Mouse (Mus musculus): ENCODE measurements around the gene Mtf1. TPM values are rescaled to one million over a fixed set of nuclear protein-coding genes. Genes with fewer than 3 reads are reported as not detected.
A peak's percentile ranks its signal among the peaks of the same experiment; 100 is the strongest.

Gene Mtf1
- total RNA-seq, 2 experiments from 2014 or later, result 8.6 to 14.0 TPM

GRCm38 (mm10) chr4:124802309-124803260 lies 681 bp downstream of the Mtf1 start:
- DNase-seq, result peak; percentile 96

GRCm38 (mm10) chr4:124803406-124803805 lies 1.5 kb downstream of the Mtf1 start:
- DNase-seq, result no peak

DNA sequence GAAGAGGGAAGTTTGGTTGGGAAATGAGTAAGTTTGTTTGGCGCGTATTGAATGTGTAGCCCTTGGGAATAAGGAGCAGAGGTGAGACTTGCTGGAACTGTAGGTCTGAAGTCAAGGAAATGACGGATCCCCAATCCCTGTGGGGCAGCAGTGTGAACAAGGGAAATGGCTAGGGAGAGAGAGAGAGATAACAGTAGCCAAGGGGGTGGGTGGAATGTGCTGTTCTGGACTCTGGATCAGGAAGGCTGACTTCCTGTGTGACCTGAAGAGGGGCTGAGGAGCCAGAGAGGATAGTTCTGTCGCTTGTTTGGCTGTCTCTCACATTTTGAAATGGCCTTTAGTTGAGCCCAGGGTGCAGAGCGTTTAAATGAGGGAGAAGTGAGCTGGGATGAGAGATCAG lies 6.6 kb downstream of the Mtf1 start:
- DNase-seq, result no peak

DNA sequence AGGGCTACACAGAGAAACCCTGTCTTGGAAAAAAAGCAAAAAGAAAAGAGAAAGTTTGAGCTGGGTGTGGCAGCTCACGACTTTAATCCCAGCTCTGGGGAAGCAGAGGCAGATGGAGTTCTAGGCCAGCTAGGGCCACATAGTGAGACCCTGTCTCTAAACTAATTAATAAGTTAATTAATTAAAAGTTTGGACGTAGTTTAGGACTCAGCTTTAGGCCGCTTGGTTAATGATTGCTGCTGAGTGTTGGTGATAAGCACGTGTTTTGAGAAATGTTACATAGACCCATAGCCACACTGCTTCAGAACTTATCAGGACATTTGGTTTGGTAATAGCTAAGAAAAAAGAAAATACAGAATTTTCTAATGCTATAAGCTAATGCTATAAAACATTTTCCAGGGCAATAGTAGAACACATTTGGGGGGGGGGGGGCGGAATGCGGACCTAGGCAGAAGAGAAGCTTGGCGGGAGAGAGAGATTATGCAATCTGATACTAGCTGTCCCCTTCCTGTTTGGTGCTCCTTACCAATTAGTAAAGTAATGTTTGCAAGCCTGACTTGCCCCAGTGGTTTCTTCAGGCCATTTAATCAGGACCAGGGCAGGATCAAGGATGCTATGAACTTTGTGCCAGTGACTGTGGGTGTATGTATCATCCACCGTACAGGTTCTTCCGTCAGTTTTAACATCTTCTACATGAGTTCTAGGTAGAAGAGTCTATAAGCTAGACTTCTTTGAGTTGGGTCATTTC lies 7.4 kb downstream of the Mtf1 start:
- no peak for DNase-seq

GRCm38 (mm10) chr4:124810056-124810455 lies 8.2 kb downstream of the Mtf1 start:
- no peak for DNase-seq

- no peak for DNase-seq
These were observed 9.6 kb downstream of the Mtf1 start for GRCm38 (mm10) chr4:124811347-124811975.

DNA sequence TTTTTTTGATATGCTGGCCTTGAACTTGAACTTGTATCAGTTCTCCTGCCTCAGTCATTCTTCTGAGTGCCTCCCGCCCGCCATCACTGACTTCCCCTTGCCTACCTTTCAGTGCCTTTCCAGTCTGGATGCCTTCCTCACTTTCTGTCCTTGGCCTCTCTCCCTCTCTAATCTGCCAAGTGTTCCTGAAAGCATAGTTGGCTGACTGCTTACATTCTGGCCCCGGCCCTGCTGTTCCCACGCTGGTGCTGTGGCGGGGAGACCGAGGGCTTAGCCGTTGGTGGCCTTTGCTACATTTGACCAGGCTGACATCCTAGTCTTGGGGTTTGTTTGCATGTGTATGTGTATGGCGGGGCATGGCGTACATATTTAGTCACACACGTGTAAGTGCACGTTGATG lies 14.0 kb downstream of the Mtf1 start:
- peak; percentile 13 for DNase-seq

GRCm38 (mm10) chr4:124817803-124818202 lies 15.9 kb downstream of the Mtf1 start:
- DNase-seq, result no peak

- no peak for DNase-seq
These were observed 16.9 kb downstream of the Mtf1 start for GRCm38 (mm10) chr4:124818832-124819231.

GRCm38 (mm10) chr4:124824967-124825366 lies 23.1 kb downstream of the Mtf1 start:
- no peak for DNase-seq

GRCm38 (mm10) chr4:124825371-124825965 lies 23.6 kb downstream of the Mtf1 start:
- DNase-seq, result no peak

- no peak for DNase-seq
These were observed 27.8 kb downstream of the Mtf1 start for GRCm38 (mm10) chr4:124829671-124830070.

DNA sequence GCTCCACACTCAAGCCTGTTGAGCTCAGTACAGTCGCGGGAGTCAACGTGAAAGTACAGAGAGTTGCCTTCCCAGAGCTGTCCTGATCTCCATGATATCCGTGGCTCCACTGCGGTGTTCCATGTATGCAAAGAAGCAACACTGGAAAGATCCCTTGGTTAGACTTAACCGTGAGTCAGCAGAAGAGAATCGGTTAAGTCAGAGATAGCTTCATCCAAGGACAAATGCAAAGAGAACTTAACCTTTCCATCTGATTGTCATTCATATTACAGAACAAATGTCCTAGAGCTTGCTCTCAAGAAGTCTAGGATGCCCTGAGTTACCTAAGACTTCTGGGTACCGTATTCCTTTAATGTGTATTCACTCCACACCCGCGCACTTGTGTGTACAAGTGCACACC lies 30.9 kb downstream of the Mtf1 start:
- DNase-seq, result no peak

DNA sequence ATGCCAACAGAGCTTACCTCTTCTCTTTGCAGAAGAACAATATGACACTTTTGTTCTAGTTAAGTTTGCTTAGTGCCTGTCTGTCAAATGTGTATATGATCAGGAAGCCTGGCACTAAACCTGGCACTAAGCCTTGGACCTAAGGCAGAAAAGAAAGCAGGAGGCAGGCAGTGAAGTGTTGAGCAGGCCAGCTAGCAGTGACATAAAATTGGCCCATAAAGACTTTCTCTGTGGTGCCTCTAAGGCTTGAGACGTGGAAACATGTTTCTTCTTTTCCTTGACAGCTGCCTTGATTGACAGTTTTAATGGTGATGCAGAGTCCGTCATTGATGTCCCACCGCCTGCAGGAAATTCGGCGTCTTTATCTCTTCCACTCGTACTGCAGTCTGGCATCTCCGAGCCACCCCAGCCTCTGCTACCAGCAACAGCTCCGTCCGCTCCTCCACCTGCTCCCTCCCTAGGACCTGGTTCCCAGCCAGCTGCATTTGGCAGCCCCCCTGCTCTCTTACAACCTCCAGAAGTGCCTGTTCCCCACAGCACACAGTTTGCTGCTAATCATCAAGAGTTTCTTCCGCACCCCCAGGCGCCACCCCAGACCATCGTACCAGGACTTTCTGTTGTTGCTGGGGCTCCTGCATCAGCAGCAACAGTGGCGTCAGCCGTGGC lies 36.3 kb downstream of the Mtf1 start:
- no peak for DNase-seq

DNA sequence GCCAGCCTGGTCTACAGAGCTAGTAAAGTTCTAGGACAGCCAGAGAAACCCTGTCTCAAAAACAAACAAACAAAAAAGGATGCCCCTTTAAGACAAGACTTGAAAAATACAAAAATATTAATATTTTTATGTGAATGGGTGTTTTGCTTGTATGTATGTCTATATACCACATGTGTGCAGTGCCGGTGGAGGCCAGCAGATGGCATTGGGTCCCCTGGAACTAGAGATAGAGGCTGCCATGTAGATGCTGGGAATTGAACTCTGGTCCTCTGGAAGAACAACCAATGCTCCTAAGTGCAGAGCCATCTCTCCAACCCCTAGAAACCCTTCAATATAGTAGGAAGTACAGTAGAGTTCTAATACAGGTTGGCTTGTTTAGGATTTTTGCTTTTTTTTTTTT lies 39.1 kb downstream of the Mtf1 start:
- DNase-seq, result no peak

GRCm38 (mm10) chr4:124843493-124843892 lies 41.6 kb downstream of the Mtf1 start:
- DNase-seq, result peak; percentile 30

DNA sequence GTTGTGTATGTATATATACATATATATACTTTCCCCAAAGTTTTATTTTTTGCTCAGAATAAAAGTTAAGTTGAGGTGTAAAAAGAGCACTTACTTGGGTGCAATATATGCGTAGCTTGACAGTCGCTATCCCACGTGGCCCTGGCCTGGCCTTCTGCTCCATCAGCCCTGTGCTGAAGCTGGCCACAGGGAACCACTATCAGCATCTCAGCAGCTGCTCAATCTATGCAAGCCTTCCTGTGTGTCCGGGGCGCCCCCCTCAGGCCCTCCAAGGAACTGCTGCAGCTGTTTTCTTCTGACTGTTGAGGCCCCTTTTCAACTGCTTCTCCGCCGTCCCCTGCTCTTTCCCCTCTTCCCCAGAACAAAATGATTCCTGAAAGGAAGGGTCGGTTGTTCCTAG lies 45.7 kb downstream of the Mtf1 start:
- peak; percentile 85 for DNase-seq

GRCm38 (mm10) chr4:124849631-124850260 lies 47.8 kb downstream of the Mtf1 start:
- DNase-seq, result peak; percentile 71

DNA sequence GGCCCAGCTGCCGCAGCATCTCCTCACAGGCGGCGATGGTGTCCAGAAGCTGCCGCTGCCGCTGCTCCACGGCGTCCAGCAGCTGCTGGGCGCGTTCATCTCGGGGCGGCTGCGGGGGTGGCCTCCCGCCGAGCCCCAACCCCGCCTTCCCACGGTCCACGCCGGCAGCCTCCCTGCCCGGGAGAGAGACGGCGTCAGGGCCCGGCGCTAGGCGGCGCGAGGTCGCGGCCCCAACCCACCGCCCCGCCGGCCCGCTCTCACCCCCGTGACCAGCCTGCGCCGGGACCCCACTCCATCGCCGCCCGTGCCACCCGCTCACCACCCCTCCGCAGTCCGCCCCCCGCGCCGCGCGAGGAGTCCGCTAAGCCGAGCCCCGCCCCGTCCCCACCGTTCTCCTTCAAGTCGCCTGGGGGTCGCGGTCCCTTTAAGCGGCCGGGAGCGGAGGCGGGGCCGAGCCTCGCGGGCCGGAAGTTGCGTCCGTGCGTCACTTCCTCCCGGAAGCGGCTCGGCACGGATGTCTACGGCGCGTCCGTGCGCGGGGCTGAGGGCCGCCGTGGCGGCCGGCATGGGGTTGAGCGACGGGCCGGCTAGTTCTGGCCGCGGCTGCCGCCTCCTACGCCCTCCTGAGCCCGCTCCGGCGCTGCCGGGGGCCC lies 48.5 kb downstream of the Mtf1 start, which contains the start of gene Yrdc:
Gene Yrdc, plus strand, starts transcription at position 419 of the 653 bp plus-strand sequence.
- peak; percentile 95 for DNase-seq

GRCm38 (mm10) chr4:124850933-124851658 lies 49.2 kb downstream of the Mtf1 start, which contains the start of gene 1110065P20Rik:
TSS of gene 1110065P20Rik (minus strand) at chr4:124851196.
- DNase-seq, result peak; percentile 71

Data from gastrocnemius, postnatal 10 days (tissue).